Mouse (Mus musculus): ENCODE results near the gene Zbtb20.

- TF ChIP-seq TAL1 (IDR thresholded peaks at IDR 0.05; ENCODE audit: low read length) (no peak), GATA1 (IDR thresholded peaks at IDR 0.05; ENCODE audit: low read length) (no peak)
These were observed 599.5 kb downstream of the Zbtb20 start for GRCm38 (mm10) chr16:43474941-43475728.

All from erythroblast, embryonic 14.5 days (primary cell).